Mouse (Mus musculus): ENCODE data around the gene Mrgprf. TPM values are rescaled to one million over a fixed set of nuclear protein-coding genes. Genes with fewer than 3 reads are reported as not detected.
A peak's percentile ranks its signal among the peaks of the same experiment; 100 is the strongest.

The Mrgprf gene
- polyA plus RNA-seq, 1 experiment from 2014 or later: 3.9 TPM

GRCm38 (mm10) chr7:145301341-145302005, 845 bp downstream of the Mrgprf start:
- Histone ChIP-seq H3K27ac (replicated peaks) (no peak overlapping the region), H3K4me2 (no peak overlapping the region), H3K4me3 (no peak overlapping the region), H3K36me3 (no peaks in the 10 kb centered on the region), H3K27me3 (no peaks in the 10 kb centered on the region), H3K9ac (no peak overlapping the region), H3K4me1 (replicated peaks) (peaks cover 7% of the 10 kb centered on the region; the same call in 1 of the 2 replicates), H3K9me3 (no peaks in the 10 kb centered on the region)
- 88% methylated on average over 6 of the region's 6 CpGs for WGBS
- no peak for ATAC-seq (ENCODE audit: low FRiP score, low read depth)

- peak overlapping the region; percentile 21 for H3K4me3 ChIP-seq
- ATAC-seq (ENCODE audit: low FRiP score, low read depth): peak; percentile 88
- H3K9me3 ChIP-seq: no peaks in the 10 kb centered on the region
Measured at GRCm38 (mm10) chr7:145302488-145303285, 2.1 kb downstream of the Mrgprf start.

DNA sequence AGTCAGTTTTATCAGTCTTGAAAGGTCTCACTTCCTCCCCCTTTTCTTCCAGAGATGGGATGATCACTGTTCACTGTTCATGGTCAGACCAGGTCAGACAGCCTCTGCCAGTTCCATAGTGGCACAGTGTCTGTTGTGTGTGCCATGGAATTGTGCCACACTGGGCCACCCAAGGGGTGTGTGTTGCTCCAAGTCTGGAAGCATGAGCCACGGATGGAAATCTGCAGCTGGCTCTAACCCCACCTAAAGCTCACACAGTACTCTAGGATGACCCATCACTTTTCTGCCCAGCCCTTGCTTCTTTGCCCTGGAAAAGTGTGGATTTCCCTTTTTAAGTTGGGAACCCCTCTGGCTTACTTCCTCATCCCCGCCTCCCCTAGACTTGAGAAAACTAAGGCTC, 3.5 kb downstream of the Mrgprf start:
- Histone ChIP-seq H3K4me3 (no peak overlapping the region), H3K27me3 (no peaks in the 10 kb centered on the region), H3K4me2 (no peak overlapping the region), H3K27ac (replicated peaks) (no peak overlapping the region), H3K36me3 (no peaks in the 10 kb centered on the region), H3K4me1 (replicated peaks) (peaks cover 7% of the 10 kb centered on the region; the same call in 1 of the 2 replicates), H3K9me3 (no peaks in the 10 kb centered on the region), H3K9ac (no peak overlapping the region)
- ATAC-seq (ENCODE audit: low FRiP score, low read depth): no peak
- WGBS: 82% methylated on average over 2 of the region's 2 CpGs

More at GRCm38 (mm10) chr7:145302488-145303285, 2.1 kb downstream of the Mrgprf start:
- H3K4me2 ChIP-seq: peak overlapping the region; percentile 51
- no peaks in the 10 kb centered on the region for H3K27me3 ChIP-seq
- 6% methylated on average over 20 of the region's 20 CpGs for WGBS
- H3K27ac ChIP-seq (replicated peaks): no peak overlapping the region
- H3K36me3 ChIP-seq: no peaks in the 10 kb centered on the region
- H3K9ac ChIP-seq: peak overlapping the region; percentile 25; the same call in 1 of the 2 replicates
- H3K4me1 ChIP-seq (replicated peaks): peaks cover 7% of the 10 kb centered on the region; the same call in 1 of the 2 replicates

GRCm38 (mm10) chr7:145307636-145308035, 7.0 kb downstream of the Mrgprf start:
- ATAC-seq (ENCODE audit: low FRiP score, low read depth): no peak
- Histone ChIP-seq H3K27ac (replicated peaks) (no peak overlapping the region), H3K9ac (no peak overlapping the region), H3K4me1 (replicated peaks) (peaks cover 4% of the 10 kb centered on the region; the same call in 1 of the 2 replicates), H3K27me3 (no peaks in the 10 kb centered on the region), H3K36me3 (no peaks in the 10 kb centered on the region), H3K4me3 (no peak overlapping the region), H3K9me3 (no peaks in the 10 kb centered on the region), H3K4me2 (no peak overlapping the region)
- WGBS: 92% methylated on average over 10 of the region's 10 CpGs

- no peak overlapping the region for H3K4me2 ChIP-seq
- no peaks in the 10 kb centered on the region for H3K4me1 ChIP-seq (replicated peaks)
- no peak overlapping the region for H3K27ac ChIP-seq (replicated peaks)
- no peaks in the 10 kb centered on the region for H3K27me3 ChIP-seq
- H3K9me3 ChIP-seq: no peaks in the 10 kb centered on the region
- no peak overlapping the region for H3K9ac ChIP-seq
- WGBS: 78% methylated on average over 30 of the region's 30 CpGs
- no peak for ATAC-seq (ENCODE audit: low FRiP score, low read depth)
- H3K4me3 ChIP-seq: no peak overlapping the region
- no peaks in the 10 kb centered on the region for H3K36me3 ChIP-seq
Measured at GRCm38 (mm10) chr7:145308061-145308675, 7.5 kb downstream of the Mrgprf start.

GRCm38 (mm10) chr7:145308866-145309265, 8.2 kb downstream of the Mrgprf start:
- Histone ChIP-seq H3K9ac (no peak overlapping the region), H3K9me3 (no peaks in the 10 kb centered on the region), H3K27ac (replicated peaks) (no peak overlapping the region), H3K36me3 (no peaks in the 10 kb centered on the region), H3K4me3 (no peak overlapping the region), H3K27me3 (no peaks in the 10 kb centered on the region), H3K4me2 (no peak overlapping the region), H3K4me1 (replicated peaks) (no peaks in the 10 kb centered on the region)
- ATAC-seq (ENCODE audit: low FRiP score, low read depth): no peak
- 81% methylated on average over 4 of the region's 4 CpGs for WGBS

DNA sequence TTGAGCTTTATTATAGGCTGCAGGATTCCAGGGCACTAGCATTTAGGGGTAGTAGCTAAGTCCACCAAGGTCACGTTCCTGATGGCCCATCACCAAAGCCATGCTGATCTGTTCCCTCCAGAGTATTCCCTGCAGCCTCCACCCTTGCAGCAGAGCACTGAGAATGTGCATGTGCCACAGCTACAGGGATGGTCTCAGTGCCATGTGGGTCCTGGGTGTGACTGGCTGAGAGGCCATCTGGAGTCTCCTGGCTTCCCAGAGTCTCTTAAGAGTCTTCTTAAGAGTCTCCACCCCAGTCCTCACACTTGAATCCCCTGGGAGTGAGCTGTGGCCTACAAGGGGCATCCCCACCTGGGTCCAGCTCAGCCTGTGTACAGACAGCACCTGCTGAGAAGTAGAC, 9.2 kb downstream of the Mrgprf start:
- Histone ChIP-seq H3K9me3 (no peaks in the 10 kb centered on the region), H3K27ac (replicated peaks) (no peak overlapping the region), H3K4me2 (no peak overlapping the region), H3K4me1 (replicated peaks) (no peaks in the 10 kb centered on the region), H3K9ac (no peak overlapping the region), H3K36me3 (no peaks in the 10 kb centered on the region), H3K27me3 (no peaks in the 10 kb centered on the region), H3K4me3 (no peak overlapping the region)
- no peak for ATAC-seq (ENCODE audit: low FRiP score, low read depth)
- 89% methylated on average over 1 of the region's 1 CpGs for WGBS

DNA sequence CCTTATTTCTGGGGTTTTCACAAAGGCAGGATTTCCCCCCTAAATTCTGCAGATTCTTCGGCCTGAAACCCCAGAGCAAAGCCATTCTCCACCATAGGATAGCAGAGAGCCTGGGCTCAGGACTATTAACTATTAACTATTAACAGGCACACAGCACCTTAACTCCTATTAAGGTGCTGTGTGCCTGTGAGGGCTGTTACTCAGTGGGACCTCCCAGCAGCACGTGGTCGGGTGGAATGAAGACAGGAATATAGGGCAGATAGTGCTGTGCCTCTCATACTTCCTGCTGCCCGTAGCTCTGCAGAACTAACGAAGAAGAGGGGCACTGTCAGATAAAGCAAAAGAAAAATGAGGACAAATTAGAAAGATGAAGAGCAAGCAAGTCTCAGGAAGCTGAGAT, 9.9 kb downstream of the Mrgprf start:
- H3K9me3 ChIP-seq: no peaks in the 10 kb centered on the region
- WGBS: 73% methylated on average over 5 of the region's 5 CpGs

GRCm38 (mm10) chr7:145312137-145312536, 11.5 kb downstream of the Mrgprf start:
- Histone ChIP-seq H3K27me3 (no peaks in the 10 kb centered on the region), H3K27ac (replicated peaks) (no peak overlapping the region), H3K4me2 (no peak overlapping the region), H3K9ac (no peak overlapping the region), H3K4me3 (no peak overlapping the region), H3K9me3 (no peaks in the 10 kb centered on the region), H3K36me3 (no peaks in the 10 kb centered on the region), H3K4me1 (replicated peaks) (no peaks in the 10 kb centered on the region)
- WGBS: 82% methylated on average over 3 of the region's 3 CpGs
- ATAC-seq (ENCODE audit: low FRiP score, low read depth): no peak

More for the DNA sequence above, 9.9 kb downstream of the Mrgprf start:
- H3K36me3 ChIP-seq: no peaks in the 10 kb centered on the region
- no peak overlapping the region for H3K9ac ChIP-seq
- H3K27ac ChIP-seq (replicated peaks): no peak overlapping the region
- H3K4me1 ChIP-seq (replicated peaks): no peaks in the 10 kb centered on the region
- no peak for ATAC-seq (ENCODE audit: low FRiP score, low read depth)
- H3K4me3 ChIP-seq: no peak overlapping the region
- no peak overlapping the region for H3K4me2 ChIP-seq
- H3K27me3 ChIP-seq: no peaks in the 10 kb centered on the region

- no peak within 1 kb of the TSS for H3K27ac ChIP-seq (replicated peaks)
- no peak within 1 kb of the TSS for H3K9ac ChIP-seq
- H3K4me3 ChIP-seq: no peak within 1 kb of the TSS
- 93% methylated on average over 6 of the region's 6 CpGs for WGBS
- H3K36me3 ChIP-seq: no peaks in the 10 kb centered on the region
- H3K4me2 ChIP-seq: no peak within 1 kb of the TSS
- H3K9me3 ChIP-seq: no peaks in the 10 kb centered on the region
- no peaks in the 10 kb centered on the region for H3K27me3 ChIP-seq
- ATAC-seq (ENCODE audit: low FRiP score, low read depth): no peak
- H3K4me1 ChIP-seq (replicated peaks): no peaks in the 10 kb centered on the region
Measured at GRCm38 (mm10) chr7:145314785-145315411, 14.3 kb downstream of the Mrgprf start, which contains the start of gene Mrgprd. Mrgprd (plus strand) TSS chr7:145314835.

DNA sequence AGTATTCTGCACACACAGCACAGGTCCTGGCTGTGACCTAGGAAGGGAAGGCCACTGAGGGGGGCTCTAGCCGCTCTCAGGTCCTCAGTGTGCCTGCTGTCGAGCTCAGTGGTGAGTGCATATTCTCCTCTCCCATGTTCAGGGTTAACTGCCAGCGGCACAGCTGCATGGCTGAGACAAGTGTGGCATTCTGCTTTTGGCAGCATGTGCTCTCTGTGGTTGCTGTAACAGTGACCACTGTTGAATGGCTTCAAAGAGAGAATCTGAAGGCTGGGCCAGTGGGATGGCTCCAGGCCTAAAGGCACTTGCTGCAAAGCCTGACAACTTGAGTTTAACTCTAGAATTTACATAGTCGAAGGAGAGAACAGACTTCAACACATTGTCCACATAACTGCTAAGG, 16.9 kb downstream of the Mrgprf start:
- no peaks in the 10 kb centered on the region for H3K36me3 ChIP-seq
- ATAC-seq (ENCODE audit: low FRiP score, low read depth): no peak
- no peaks in the 10 kb centered on the region for H3K27me3 ChIP-seq
- WGBS: 78% methylated on average over 4 of the region's 4 CpGs
- H3K4me1 ChIP-seq (replicated peaks): no peaks in the 10 kb centered on the region
- H3K4me3 ChIP-seq: no peak overlapping the region
- H3K27ac ChIP-seq (replicated peaks): no peak overlapping the region
- H3K9ac ChIP-seq: no peak overlapping the region
- no peaks in the 10 kb centered on the region for H3K9me3 ChIP-seq
- no peak overlapping the region for H3K4me2 ChIP-seq

GRCm38 (mm10) chr7:145319481-145319880, 18.9 kb downstream of the Mrgprf start:
- no peak overlapping the region for H3K4me3 ChIP-seq
- WGBS: 67% methylated on average over 3 of the region's 3 CpGs
- H3K9me3 ChIP-seq: no peaks in the 10 kb centered on the region
- H3K27ac ChIP-seq (replicated peaks): no peak overlapping the region
- no peaks in the 10 kb centered on the region for H3K4me1 ChIP-seq (replicated peaks)
- no peak overlapping the region for H3K9ac ChIP-seq
- H3K27me3 ChIP-seq: no peaks in the 10 kb centered on the region
- H3K36me3 ChIP-seq: no peaks in the 10 kb centered on the region
- H3K4me2 ChIP-seq: no peak overlapping the region
- no peak for ATAC-seq (ENCODE audit: low FRiP score, low read depth)

All from hindbrain, embryonic 15.5 days (tissue).